Mouse (Mus musculus): Measurements from ENCODE around the gene Psme1.

The Psme1 gene

GRCm38 (mm10) chr14:55577871-55578667, at the start of gene Psme1:
TSS of gene Psme1 (plus strand) at chr14:55578123.
- DNase-seq: peak; percentile 49 to 62

GRCm38 (mm10) chr14:55536116-55536745, 41.7 kb upstream of the Psme1 start:
- DNase-seq: peak in 1 of 2 experiments; percentile 46

- peak; percentile 86 to 87 for DNase-seq
Measured at GRCm38 (mm10) chr14:55540067-55540786, 37.7 kb upstream of the Psme1 start, which contains the start of gene Pck2. TSS of gene Pck2 (plus strand) at chr14:55540266.

- peak; percentile 80 to 82 for DNase-seq
Measured at GRCm38 (mm10) chr14:55540787-55541321, 37.1 kb upstream of the Psme1 start.

GRCm38 (mm10) chr14:55542268-55542667, 35.7 kb upstream of the Psme1 start:
- no peak for DNase-seq

- peak; percentile 44 to 49 for DNase-seq
Measured at GRCm38 (mm10) chr14:55544334-55544733, 33.6 kb upstream of the Psme1 start.

- peak; percentile 47 to 55 for DNase-seq
Measured at GRCm38 (mm10) chr14:55550191-55550590, 27.7 kb upstream of the Psme1 start.

GRCm38 (mm10) chr14:55551347-55551746, 26.6 kb upstream of the Psme1 start:
- DNase-seq: no peak

- no peak for DNase-seq
Measured at GRCm38 (mm10) chr14:55551794-55552193, 26.1 kb upstream of the Psme1 start.

GRCm38 (mm10) chr14:55554635-55555034, 23.3 kb upstream of the Psme1 start:
- no peak for DNase-seq

- no peak for DNase-seq
Measured at GRCm38 (mm10) chr14:55555788-55556187, 22.1 kb upstream of the Psme1 start.

GRCm38 (mm10) chr14:55557003-55557402, 20.9 kb upstream of the Psme1 start:
- peak; percentile 77 to 78 for DNase-seq

- no peak for DNase-seq
Measured at GRCm38 (mm10) chr14:55557587-55557986, 20.3 kb upstream of the Psme1 start.

GRCm38 (mm10) chr14:55558740-55559448, 19.0 kb upstream of the Psme1 start:
- DNase-seq: no peak

GRCm38 (mm10) chr14:55559799-55560201, 18.1 kb upstream of the Psme1 start, which contains the start of gene Dcaf11:
TSS of gene Dcaf11 (plus strand) at chr14:55560006.
- peak; percentile 90 to 91 for DNase-seq

- peak; percentile 98 for DNase-seq
Measured at GRCm38 (mm10) chr14:55560202-55561073, 17.5 kb upstream of the Psme1 start, which contains the start of gene A730061H03Rik. TSS of gene A730061H03Rik (minus strand) at chr14:55560406.

- no peak for DNase-seq
Measured at GRCm38 (mm10) chr14:55561860-55562259, 16.1 kb upstream of the Psme1 start.

GRCm38 (mm10) chr14:55563249-55563648, 14.7 kb upstream of the Psme1 start:
- no peak for DNase-seq

GRCm38 (mm10) chr14:55565748-55566147, 12.2 kb upstream of the Psme1 start:
- no peak for DNase-seq

GRCm38 (mm10) chr14:55567496-55567895, 10.4 kb upstream of the Psme1 start:
- DNase-seq: no peak

GRCm38 (mm10) chr14:55570588-55570987, 7.3 kb upstream of the Psme1 start:
- DNase-seq: no peak

Measured in cerebellum, postnatal 36 days (tissue).